Mouse (Mus musculus) heart, postnatal 0 days (tissue): ENCODE data around the gene Cdk13.

Experiments used
- CTCF ChIP-seq: IDR thresholded peaks from 2 replicates; pipeline ENCODE4 v1.5.1; 2016; ENCODE audit warnings: antibody characterized with exemption, control low read depth, low read depth
- EP300 ChIP-seq: IDR thresholded peaks from 2 replicates; pipeline ENCODE4 v1.6.1; 2016; ENCODE audit warnings: antibody characterized with exemption, low read depth

- TF ChIP-seq CTCF (no peak), EP300 (peak; percentile 39; the same call in 1 of the 2 replicates)
Measured at GRCm38 (mm10) chr13:17805614-17805975, 698 bp upstream of the Cdk13 start.
